Mouse (Mus musculus): ENCODE results near the gene Ppm1f. TPM values are rescaled to one million over a fixed set of nuclear protein-coding genes. Genes with fewer than 3 reads are reported as not detected.
"Not testable (repeated sequence)": the region's sequence is repeated elsewhere in the genome, so short reads cannot be mapped to it uniquely, and the experiment has no call there.

Gene Ppm1f
- polyA plus RNA-seq (2012; rRNA removed), result 25.8 and 30.2 TPM in 2 replicates

GRCm38 (mm10) chr16:16896382-16897055 is at the start of gene Ppm1f:
TSS of gene Ppm1f (plus strand) at chr16:16896469.
- Histone ChIP-seq H3K4me3 (ENCODE audit: control insufficient read depth, low read depth, low read length) (peak within 1 kb of the TSS; percentile 61), H3K36me3 (ENCODE audit: control insufficient read depth, insufficient read depth, low read length) (no peaks in the 10 kb centered on the region; the same call in 1 of the 2 replicates), H3K4me1 (ENCODE audit: control insufficient read depth, insufficient read depth, low read length) (peaks cover 2% of the 10 kb centered on the region; the same call in 1 of the 2 replicates), H3K27me3 (ENCODE audit: control insufficient read depth, insufficient read depth, low read length) (no peaks in the 10 kb centered on the region), H3K27ac (ENCODE audit: control insufficient read depth, insufficient read depth, low read depth, low read length) (no peak within 1 kb of the TSS; the same call in 1 of the 2 replicates)
- TF ChIP-seq CTCF (IDR thresholded peaks at IDR 0.05; ENCODE audit: control insufficient read depth, insufficient read depth, insufficient replicate concordance, low read depth, low read length), result peak; percentile 86; the same call in 1 of the 2 replicates
- peak; percentile 52 for TF ChIP-seq POLR2A (IDR thresholded peaks at IDR 0.05; ENCODE audit: control insufficient read depth, low read depth, low read length)

GRCm38 (mm10) chr16:16849196-16849595 is 47.1 kb upstream of the Ppm1f start:
- Histone ChIP-seq H3K4me1 (ENCODE audit: control insufficient read depth, insufficient read depth, low read length) (no peaks in the 10 kb centered on the region), H3K27me3 (ENCODE audit: control insufficient read depth, insufficient read depth, low read length) (no peaks in the 10 kb centered on the region), H3K36me3 (ENCODE audit: control insufficient read depth, insufficient read depth, low read length) (no peaks in the 10 kb centered on the region), H3K4me3 (ENCODE audit: control insufficient read depth, low read depth, low read length) (no peak overlapping the region), H3K27ac (ENCODE audit: control insufficient read depth, insufficient read depth, low read depth, low read length) (no peak overlapping the region)
- TF ChIP-seq POLR2A (IDR thresholded peaks at IDR 0.05; ENCODE audit: control insufficient read depth, low read depth, low read length), result no peak
- no peak for TF ChIP-seq CTCF (IDR thresholded peaks at IDR 0.05; ENCODE audit: control insufficient read depth, insufficient read depth, insufficient replicate concordance, low read depth, low read length)

GRCm38 (mm10) chr16:16852411-16852810 is 43.9 kb upstream of the Ppm1f start:
- H3K4me1 ChIP-seq (ENCODE audit: control insufficient read depth, insufficient read depth, low read length), result no peaks in the 10 kb centered on the region
- H3K27me3 ChIP-seq (ENCODE audit: control insufficient read depth, insufficient read depth, low read length), result no peaks in the 10 kb centered on the region
- no peaks in the 10 kb centered on the region for H3K36me3 ChIP-seq (ENCODE audit: control insufficient read depth, insufficient read depth, low read length)
- H3K27ac ChIP-seq (ENCODE audit: control insufficient read depth, insufficient read depth, low read depth, low read length), result no peak overlapping the region
- no peak overlapping the region for H3K4me3 ChIP-seq (ENCODE audit: control insufficient read depth, low read depth, low read length)
- TF ChIP-seq CTCF (IDR thresholded peaks at IDR 0.05; ENCODE audit: control insufficient read depth, insufficient read depth, insufficient replicate concordance, low read depth, low read length) (no peak), POLR2A (IDR thresholded peaks at IDR 0.05; ENCODE audit: control insufficient read depth, low read depth, low read length) (no peak)

- Histone ChIP-seq H3K27me3 (ENCODE audit: control insufficient read depth, insufficient read depth, low read length) (no peaks in the 10 kb centered on the region), H3K36me3 (ENCODE audit: control insufficient read depth, insufficient read depth, low read length) (no peaks in the 10 kb centered on the region), H3K4me3 (ENCODE audit: control insufficient read depth, low read depth, low read length) (no peak overlapping the region), H3K4me1 (ENCODE audit: control insufficient read depth, insufficient read depth, low read length) (no peaks in the 10 kb centered on the region), H3K27ac (ENCODE audit: control insufficient read depth, insufficient read depth, low read depth, low read length) (no peak overlapping the region)
- TF ChIP-seq POLR2A (IDR thresholded peaks at IDR 0.05; ENCODE audit: control insufficient read depth, low read depth, low read length) (no peak), CTCF (IDR thresholded peaks at IDR 0.05; ENCODE audit: control insufficient read depth, insufficient read depth, insufficient replicate concordance, low read depth, low read length) (no peak)
Measured at GRCm38 (mm10) chr16:16854836-16855235, 41.4 kb upstream of the Ppm1f start.

- Histone ChIP-seq H3K4me3 (ENCODE audit: control insufficient read depth, low read depth, low read length) (no peak overlapping the region), H3K27me3 (ENCODE audit: control insufficient read depth, insufficient read depth, low read length) (no peaks in the 10 kb centered on the region), H3K36me3 (ENCODE audit: control insufficient read depth, insufficient read depth, low read length) (no peaks in the 10 kb centered on the region), H3K4me1 (ENCODE audit: control insufficient read depth, insufficient read depth, low read length) (no peaks in the 10 kb centered on the region), H3K27ac (ENCODE audit: control insufficient read depth, insufficient read depth, low read depth, low read length) (no peak overlapping the region)
- TF ChIP-seq POLR2A (IDR thresholded peaks at IDR 0.05; ENCODE audit: control insufficient read depth, low read depth, low read length) (no peak), CTCF (IDR thresholded peaks at IDR 0.05; ENCODE audit: control insufficient read depth, insufficient read depth, insufficient replicate concordance, low read depth, low read length) (no peak)
Measured at GRCm38 (mm10) chr16:16855541-16855940, 40.7 kb upstream of the Ppm1f start.

GRCm38 (mm10) chr16:16856054-16856453 is 40.2 kb upstream of the Ppm1f start:
- not testable (repeated sequence) for H3K36me3 ChIP-seq (ENCODE audit: control insufficient read depth, insufficient read depth, low read length); H3K4me1 ChIP-seq (ENCODE audit: control insufficient read depth, insufficient read depth, low read length); H3K4me3 ChIP-seq (ENCODE audit: control insufficient read depth, low read depth, low read length); H3K27ac ChIP-seq (ENCODE audit: control insufficient read depth, insufficient read depth, low read depth, low read length); H3K27me3 ChIP-seq (ENCODE audit: control insufficient read depth, insufficient read depth, low read length)

GRCm38 (mm10) chr16:16856731-16857476 is 39.4 kb upstream of the Ppm1f start:
- Histone ChIP-seq H3K27me3 (ENCODE audit: control insufficient read depth, insufficient read depth, low read length) (no peaks in the 10 kb centered on the region), H3K27ac (ENCODE audit: control insufficient read depth, insufficient read depth, low read depth, low read length) (no peak overlapping the region), H3K36me3 (ENCODE audit: control insufficient read depth, insufficient read depth, low read length) (no peaks in the 10 kb centered on the region), H3K4me1 (ENCODE audit: control insufficient read depth, insufficient read depth, low read length) (no peaks in the 10 kb centered on the region), H3K4me3 (ENCODE audit: control insufficient read depth, low read depth, low read length) (no peak overlapping the region)
- TF ChIP-seq POLR2A (IDR thresholded peaks at IDR 0.05; ENCODE audit: control insufficient read depth, low read depth, low read length), result no peak
- TF ChIP-seq CTCF (IDR thresholded peaks at IDR 0.05; ENCODE audit: control insufficient read depth, insufficient read depth, insufficient replicate concordance, low read depth, low read length), result no peak

All from testis, adult 2 months (tissue).